Mouse (Mus musculus) left cerebral cortex, adult 18-20 months (tissue): ENCODE data around the gene Klhl36. TPM values are rescaled to one million over a fixed set of nuclear protein-coding genes. Genes with fewer than 3 reads are reported as not detected.

Experiments
- DNase-seq, 2 experiments: peaks; one replicate each; pipeline ENCODE4 v3.0.0; 2021 to 2022; ENCODE audit warnings: low spot score in 2 of 2, mixed read lengths in 1 of 2
- total RNA-seq, 2 experiments: library from RNA; stranded (reverse); gene quantifications; 2 replicates each; pipeline ENCODE4 v1.2.3; 2021

The Klhl36 gene
- total RNA-seq, 2 experiments from 2014 or later: 7.7 to 8.8 TPM

DNA sequence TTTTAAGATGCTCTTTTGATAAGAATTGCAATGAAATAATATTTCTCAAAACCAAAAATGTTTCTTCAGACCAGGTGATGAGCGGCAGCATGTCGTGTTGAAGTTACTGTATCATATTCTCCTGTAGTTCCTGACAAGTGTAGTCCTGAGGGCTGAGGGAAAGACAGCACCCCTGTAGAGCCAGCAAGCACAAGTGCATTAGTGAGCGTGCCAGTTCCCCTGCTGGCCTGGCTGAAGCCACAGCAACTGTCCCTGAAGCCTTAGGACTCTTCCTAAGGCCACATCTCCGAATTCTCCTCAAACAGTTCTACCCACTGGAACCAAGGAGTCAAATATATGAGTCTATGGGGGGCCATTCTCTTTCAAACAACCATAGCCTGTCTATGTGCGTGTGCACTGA lies 61.2 kb downstream of the Klhl36 start:
- no peak for DNase-seq

GRCm38 (mm10) chr8:119925428-119925827 lies 63.4 kb downstream of the Klhl36 start:
- no peak for DNase-seq

DNA sequence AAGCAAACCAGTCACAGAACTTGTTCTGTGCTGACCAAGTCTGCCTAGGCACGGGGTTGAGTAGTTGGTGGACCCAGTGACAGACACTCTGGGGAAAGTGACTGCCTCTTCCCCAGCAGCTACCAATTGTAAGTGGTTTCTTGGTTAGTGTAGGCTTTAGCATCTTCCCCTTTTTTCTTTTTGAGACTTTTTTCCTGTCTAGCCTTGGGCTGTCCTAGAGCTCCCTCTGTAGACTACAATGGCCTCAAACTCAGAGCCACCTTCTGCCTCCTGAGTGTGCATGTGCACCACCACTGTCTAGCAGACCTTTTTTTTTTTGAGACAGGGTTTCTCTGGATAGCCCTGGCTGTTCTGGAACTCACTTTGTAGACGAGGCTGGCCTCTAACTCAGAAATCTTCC lies 64.4 kb downstream of the Klhl36 start:
- no peak for DNase-seq

Other genes starting within 250 kb of the Klhl36 start
- under 1 TPM; 0.37 to 0.45 TPM for gene Adad2, start 249.5 kb upstream of the Klhl36 start, total RNA-seq
- 1 to 10 TPM; 2.1 to 2.9 TPM for gene Kcng4, start 226.6 kb upstream of the Klhl36 start, total RNA-seq
- 1 to 10 TPM; 8.3 to 10.0 TPM for gene Wfdc1, start 195.9 kb upstream of the Klhl36 start, total RNA-seq
- gene Atp2c2, start 162.3 kb upstream of the Klhl36 start, total RNA-seq: 1 to 10 TPM; 1.9 to 2.1 TPM
- 10 to 100 TPM; 14.5 to 15.3 TPM for gene Tldc1, start 83.8 kb upstream of the Klhl36 start, total RNA-seq
- gene Cotl1, start 21.7 kb upstream of the Klhl36 start, total RNA-seq: 10 to 100 TPM; 67.0 to 69.6 TPM
- gene Usp10, start 48.1 kb downstream of the Klhl36 start, total RNA-seq: 10 to 100 TPM; 87.0 to 94.9 TPM
- 1 to 10 TPM; 4.4 to 7.8 TPM for gene Gm20388, start 48.6 kb downstream of the Klhl36 start, total RNA-seq
- gene Crispld2, start 130.2 kb downstream of the Klhl36 start, total RNA-seq: 1 to 10 TPM; 2.1 to 2.7 TPM
- 10 to 100 TPM; 37.3 to 37.9 TPM for gene Zdhhc7, start 239.2 kb downstream of the Klhl36 start, total RNA-seq